Mouse (Mus musculus) MEL (cell line): ENCODE measurements at regions not wholly inside any gene's neighbourhood (a gene's known extent, or its start where the extent isn't known, plus 50 kb on each side); places are given as distances from the start of the nearest gene placed in this dataset.

Experiments used
- DNase-seq: peaks from one replicate; pipeline ENCODE4 v3.0.0; 2011; ENCODE audit warnings: low read depth, low spot score
- H3K27ac ChIP-seq: 2 replicates; pipeline ENCODE4 v1.5.1; 2012; ENCODE audit warnings: low read depth, mild to moderate bottlenecking, control low read depth, low read length, moderate library complexity; ENCODE audit not compliant: control insufficient read depth
- H3K27me3 ChIP-seq, 2 experiments: fragments of 150-350 bp in 1 of 2; sonication (generic) in 1 of 2; 2 replicates each; pipeline ENCODE4 v1.6.1; 2012; ENCODE audit warnings: low read length in 2 of 2, mild to moderate bottlenecking in 2 of 2, improper control_type of control experiment in 1 of 2, moderate library complexity in 1 of 2; ENCODE audit not compliant: insufficient read depth in 2 of 2, control insufficient read depth in 1 of 2
- H3K36me3 ChIP-seq, 2 experiments: 2 replicates each; pipeline ENCODE4 v1.6.1; 2012 to 2014; ENCODE audit warnings: low read length in 2 of 2, improper control_type of control experiment in 1 of 2, inconsistent platforms in 1 of 2, mild to moderate bottlenecking in 1 of 2; ENCODE audit not compliant: insufficient read depth in 2 of 2, control insufficient read depth in 1 of 2
- H3K4me1 ChIP-seq, 2 experiments: fragments of 150-350 bp in 1 of 2; sonication (generic) in 1 of 2; 2 replicates each; pipeline ENCODE4 v1.6.1; 2012; ENCODE audit warnings: low read length in 2 of 2, improper control_type of control experiment in 1 of 2, mild to moderate bottlenecking in 1 of 2; ENCODE audit not compliant: insufficient read depth in 2 of 2, control insufficient read depth in 1 of 2
- H3K4me3 ChIP-seq, 2 experiments: fragments of 150-350 bp in 1 of 2; sonication (generic) in 1 of 2; 2 replicates each; pipeline ENCODE4 v1.5.1; 2012; ENCODE audit warnings: low read depth in 2 of 2, low read length in 2 of 2, mild to moderate bottlenecking in 2 of 2, moderate library complexity in 2 of 2, control low read depth in 1 of 2, improper control_type of control experiment in 1 of 2; ENCODE audit not compliant: control insufficient read depth in 1 of 2, insufficient read depth in 1 of 2
- H3K79me2 ChIP-seq: 2 replicates; pipeline ENCODE4 v1.6.1; 2012; ENCODE audit warnings: mild to moderate bottlenecking, low read length, moderate library complexity; ENCODE audit not compliant: control insufficient read depth, poor library complexity, insufficient read depth
- H3K9ac ChIP-seq: 2 replicates; pipeline ENCODE4 v1.6.1; 2012; ENCODE audit warnings: low read depth, mild to moderate bottlenecking, control low read depth, low read length, moderate library complexity; ENCODE audit not compliant: control insufficient read depth, poor library complexity, severe bottlenecking
- H3K9me3 ChIP-seq: fragments of 150-350 bp; sonication (generic); replicated peaks from 2 replicates; pipeline ENCODE4 v1.6.1; 2012; ENCODE audit warnings: mild to moderate bottlenecking, low read length, improper control_type of control experiment, moderate library complexity; ENCODE audit not compliant: insufficient read depth
- BHLHE40 ChIP-seq: IDR thresholded peaks from 2 replicates; pipeline ENCODE4 v1.6.1; 2012; ENCODE audit warnings: low read depth, mild to moderate bottlenecking, inconsistent platforms, low read length, improper control_type of control experiment, borderline replicate concordance
- CHD1 ChIP-seq: IDR thresholded peaks from 2 replicates; pipeline ENCODE4 v1.6.1; 2012; ENCODE audit warnings: low read depth, mild to moderate bottlenecking, inconsistent platforms, low read length, improper control_type of control experiment
- CHD2 ChIP-seq: IDR thresholded peaks from 2 replicates; pipeline ENCODE4 v1.6.1; 2011; ENCODE audit warnings: low read length, improper control_type of control experiment
- CTCF ChIP-seq, 3 experiments: IDR thresholded peaks in 2 of 3; conservative IDR thresholded peaks in 1 of 3; 2 replicates each; pipeline ENCODE4 v1.5.1; 2011 to 2012; ENCODE audit warnings: low read length in 3 of 3, low read depth in 2 of 3, mild to moderate bottlenecking in 2 of 3, improper control_type of control experiment in 1 of 3, inconsistent platforms in 1 of 3, mixed read lengths in 1 of 3, moderate library complexity in 1 of 3; ENCODE audit not compliant: control insufficient read depth in 1 of 3, insufficient read depth in 1 of 3, poor library complexity in 1 of 3, severe bottlenecking in 1 of 3
- E2F4 ChIP-seq: IDR thresholded peaks from 2 replicates; pipeline ENCODE4 v1.6.1; 2011; ENCODE audit warnings: low read depth, low read length, improper control_type of control experiment, borderline replicate concordance
- ELF1 ChIP-seq: IDR thresholded peaks from 2 replicates; pipeline ENCODE4 v1.6.1; 2014; ENCODE audit warnings: low read depth, mild to moderate bottlenecking, inconsistent platforms, low read length, improper control_type of control experiment, moderate library complexity
- EP300 ChIP-seq, 2 experiments: IDR thresholded peaks; 2 replicates each; pipeline ENCODE4 v1.6.1; 2011; ENCODE audit warnings: improper control_type of control experiment in 2 of 2, low read length in 2 of 2, low read depth in 1 of 2, mild to moderate bottlenecking in 1 of 2
- ETS1 ChIP-seq: IDR thresholded peaks from 2 replicates; pipeline ENCODE4 v1.6.1; 2012; ENCODE audit warnings: low read depth, mild to moderate bottlenecking, inconsistent platforms, low read length, improper control_type of control experiment, moderate library complexity
- GABPA ChIP-seq: IDR thresholded peaks from 2 replicates; pipeline ENCODE4 v1.6.1; 2012; ENCODE audit warnings: low read depth, mild to moderate bottlenecking, inconsistent platforms, low read length, improper control_type of control experiment, moderate library complexity
- GATA1 ChIP-seq: IDR thresholded peaks from 2 replicates; pipeline ENCODE4 v1.6.1; 2011; ENCODE audit warnings: low read depth, low read length, improper control_type of control experiment
- HCFC1 ChIP-seq: IDR thresholded peaks from 2 replicates; pipeline ENCODE4 v1.6.1; 2012; ENCODE audit warnings: low read depth, mild to moderate bottlenecking, inconsistent platforms, low read length, improper control_type of control experiment, moderate library complexity
- JUND ChIP-seq: IDR thresholded peaks from 2 replicates; pipeline ENCODE4 v1.6.1; 2011; ENCODE audit warnings: low read depth, mild to moderate bottlenecking, improper control_type of control experiment, low read length
- KAT2A ChIP-seq: conservative IDR thresholded peaks from 2 replicates; pipeline ENCODE4 v1.6.1; 2012; ENCODE audit warnings: low read depth, low read length, improper control_type of control experiment, inconsistent platforms
- MAFK ChIP-seq: IDR thresholded peaks from 2 replicates; pipeline ENCODE4 v1.6.1; 2011; ENCODE audit warnings: low read depth, mild to moderate bottlenecking, low read length, improper control_type of control experiment, borderline replicate concordance
- MAX ChIP-seq: IDR thresholded peaks from 2 replicates; pipeline ENCODE4 v1.6.1; 2011; ENCODE audit warnings: low read length, improper control_type of control experiment
- MAZ ChIP-seq: IDR thresholded peaks from 2 replicates; pipeline ENCODE4 v1.6.1; 2012; ENCODE audit warnings: low read depth, mild to moderate bottlenecking, inconsistent platforms, low read length, improper control_type of control experiment
- MEF2A ChIP-seq: IDR thresholded peaks from 2 replicates; pipeline ENCODE4 v1.6.1; 2014; ENCODE audit warnings: low read depth, mild to moderate bottlenecking, inconsistent platforms, low read length, improper control_type of control experiment; ENCODE audit not compliant: poor library complexity, insufficient replicate concordance, severe bottlenecking; ENCODE audit errors: extremely low read depth
- MXI1 ChIP-seq: IDR thresholded peaks from 2 replicates; pipeline ENCODE4 v1.6.1; 2011; ENCODE audit warnings: mild to moderate bottlenecking, low read depth, low read length, improper control_type of control experiment
- MYB ChIP-seq: IDR thresholded peaks from 2 replicates; pipeline ENCODE4 v1.6.1; 2011; ENCODE audit warnings: mild to moderate bottlenecking, low read depth, low read length, improper control_type of control experiment
- MYC ChIP-seq: IDR thresholded peaks from 2 replicates; pipeline ENCODE4 v1.6.1; 2011; ENCODE audit warnings: low read depth, mild to moderate bottlenecking, low read length, improper control_type of control experiment, moderate library complexity
- NELFE ChIP-seq: IDR thresholded peaks from 2 replicates; pipeline ENCODE4 v1.6.1; 2011; ENCODE audit warnings: low read depth, low read length, improper control_type of control experiment
- NRF1 ChIP-seq: IDR thresholded peaks from 2 replicates; pipeline ENCODE4 v1.6.1; 2014; ENCODE audit warnings: low read depth, mild to moderate bottlenecking, inconsistent platforms, low read length, improper control_type of control experiment, moderate library complexity; ENCODE audit not compliant: poor library complexity, insufficient read depth, severe bottlenecking
- POLR2A ChIP-seq, 2 experiments: IDR thresholded peaks; 2 replicates each; pipeline ENCODE4 v1.6.1; 2011 to 2012; ENCODE audit warnings: low read length in 2 of 2, mild to moderate bottlenecking in 2 of 2, control low read depth in 1 of 2, improper control_type of control experiment in 1 of 2, low read depth in 1 of 2, moderate library complexity in 1 of 2; ENCODE audit not compliant: control insufficient read depth in 1 of 2, insufficient read depth in 1 of 2, poor library complexity in 1 of 2
- POLR2AphosphoS2 ChIP-seq: IDR thresholded peaks from 2 replicates; pipeline ENCODE4 v1.6.1; 2011; ENCODE audit warnings: low read length, improper control_type of control experiment
- POLR2AphosphoS5 ChIP-seq: IDR thresholded peaks from 2 replicates; pipeline ENCODE4 v1.6.1; 2012; ENCODE audit warnings: low read depth, borderline replicate concordance, mild to moderate bottlenecking, inconsistent platforms, low read length, moderate library complexity, mixed read lengths
- RAD21 ChIP-seq: IDR thresholded peaks from 2 replicates; pipeline ENCODE4 v1.6.1; 2011; ENCODE audit warnings: mild to moderate bottlenecking, low read depth, low read length, improper control_type of control experiment
- RCOR1 ChIP-seq: IDR thresholded peaks from 2 replicates; pipeline ENCODE4 v1.6.1; 2012; ENCODE audit warnings: low read depth, mild to moderate bottlenecking, inconsistent platforms, low read length, improper control_type of control experiment
- SIN3A ChIP-seq: IDR thresholded peaks from 2 replicates; pipeline ENCODE4 v1.6.1; 2012; ENCODE audit warnings: low read length, improper control_type of control experiment, inconsistent platforms
- SMC3 ChIP-seq: IDR thresholded peaks from 2 replicates; pipeline ENCODE4 v1.6.1; 2011; ENCODE audit warnings: low read depth, low read length, improper control_type of control experiment
- TAL1 ChIP-seq: IDR thresholded peaks from 2 replicates; pipeline ENCODE4 v1.6.1; 2012; ENCODE audit warnings: mild to moderate bottlenecking, inconsistent platforms, low read length, moderate library complexity, mixed read lengths
- TBP ChIP-seq: IDR thresholded peaks from 2 replicates; pipeline ENCODE4 v1.8.0; 2011; ENCODE audit warnings: low read depth, low read length, improper control_type of control experiment
- TCF12 ChIP-seq: IDR thresholded peaks from 2 replicates; pipeline ENCODE4 v1.6.1; 2014; ENCODE audit warnings: low read depth, mild to moderate bottlenecking, inconsistent platforms, low read length, improper control_type of control experiment, moderate library complexity
- UBTF ChIP-seq: IDR thresholded peaks from 2 replicates; pipeline ENCODE4 v1.6.1; 2012; ENCODE audit warnings: low read depth, mild to moderate bottlenecking, inconsistent platforms, low read length, improper control_type of control experiment, moderate library complexity, borderline replicate concordance; ENCODE audit not compliant: insufficient read depth
- USF2 ChIP-seq, 2 experiments: IDR thresholded peaks; 2 replicates each; pipeline ENCODE4 v1.6.1; 2011 to 2012; ENCODE audit warnings: improper control_type of control experiment in 2 of 2, low read length in 2 of 2, borderline replicate concordance in 1 of 2, inconsistent platforms in 1 of 2, low read depth in 1 of 2, mild to moderate bottlenecking in 1 of 2; ENCODE audit not compliant: insufficient read depth in 1 of 2
- ZC3H11A ChIP-seq: IDR thresholded peaks from 2 replicates; pipeline ENCODE4 v1.6.1; 2012; ENCODE audit warnings: low read depth, mild to moderate bottlenecking, inconsistent platforms, low read length, improper control_type of control experiment
- ZKSCAN1 ChIP-seq: IDR thresholded peaks from 2 replicates; pipeline ENCODE4 v1.6.1; 2012; ENCODE audit warnings: low read depth, mild to moderate bottlenecking, inconsistent platforms, low read length, improper control_type of control experiment, moderate library complexity
- ZNF384 ChIP-seq: IDR thresholded peaks from 2 replicates; pipeline ENCODE4 v1.6.1; 2012; ENCODE audit warnings: low read depth, mild to moderate bottlenecking, inconsistent platforms, low read length, improper control_type of control experiment

DNA sequence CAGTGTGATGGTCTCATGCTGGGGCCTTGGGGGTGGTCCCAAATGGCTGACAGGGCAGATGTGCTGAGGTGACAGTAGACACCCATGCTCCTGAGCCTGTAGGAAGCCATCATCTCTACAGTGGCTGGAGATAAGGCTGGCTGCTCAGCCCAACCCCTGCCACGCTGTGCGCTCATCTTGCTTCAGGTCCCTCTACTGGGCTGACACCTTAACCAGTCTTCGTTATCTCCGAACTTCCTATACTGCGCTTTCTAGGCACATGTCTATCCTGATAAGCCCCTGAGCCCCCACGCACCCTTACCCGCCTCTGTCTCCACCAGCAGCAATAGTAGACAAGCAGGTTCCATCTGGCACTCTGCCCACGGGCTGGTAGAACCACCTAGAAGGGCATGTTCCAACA lies 117.3 kb upstream of the Slc22a12 start:
- H3K9ac ChIP-seq: peak overlapping the region; percentile 29; the same call in 1 of the 2 replicates
- peak overlapping the region; percentile 93 for H3K27ac ChIP-seq
- H3K9me3 ChIP-seq: no peaks in the 10 kb centered on the region
- no peaks in the 10 kb centered on the region for H3K27me3 ChIP-seq
- H3K36me3 ChIP-seq: peaks cover 0 to 40% of the 10 kb centered on the region in 2 experiments; a peak in 2 of 4 replicates
- DNase-seq: peak; percentile 93
- H3K4me3 ChIP-seq: no peak overlapping the region
- no peaks in the 10 kb centered on the region for H3K79me2 ChIP-seq
- H3K4me1 ChIP-seq: peaks cover 19 to 51% of the 10 kb centered on the region in 2 experiments
- TF ChIP-seq E2F4 (peak; percentile 26; the same call in 1 of the 2 replicates), HCFC1 (peak; percentile 48; the same call in 1 of the 2 replicates), USF2 (IDR thresholded peaks at IDR 0.05; ENCODE audit: borderline replicate concordance in 1 of 2, insufficient read depth in 1 of 2, low read depth in 1 of 2, low read length in 2 of 2) (no peak), MYC (peak; percentile 94), ELF1 (no peak), MXI1 (peak; percentile 88), POLR2AphosphoS5 (no peak), MEF2A (no peak), ZKSCAN1 (no peak), MAZ (peak; percentile 76; the same call in 1 of the 2 replicates), NELFE (no peak), CTCF (IDR thresholded peaks at IDR 0.05 in 2 of 3, conservative IDR thresholded peaks at IDR 0.05 in 1 of 3; ENCODE audit: control insufficient read depth in 1 of 3, insufficient read depth in 1 of 3, low read depth in 2 of 3, low read length in 3 of 3, poor library complexity in 1 of 3, severe bottlenecking in 1 of 3) (no peak), KAT2A (no peak), RAD21 (no peak), EP300 (IDR thresholded peaks at IDR 0.05; ENCODE audit: low read depth in 1 of 2, low read length in 2 of 2) (peak; percentile 95), SIN3A (peak; percentile 96), POLR2AphosphoS2 (no peak), BHLHE40 (peak; percentile 92), TBP (peak; percentile 55; the same call in 1 of the 2 replicates), MAX (peak; percentile 94), ZNF384 (no peak), MYB (peak; percentile 72), CHD2 (no peak), GATA1 (peak; percentile 94), NRF1 (0 out of 2 replicates have a peak, but pooled peaks have one; percentile 6), RCOR1 (peak; percentile 82), MAFK (peak; percentile 48; the same call in 1 of the 2 replicates), UBTF (no peak), TCF12 (peak; percentile 93), ZC3H11A (0 out of 2 replicates have a peak, but pooled peaks have one; percentile 7), POLR2A (IDR thresholded peaks at IDR 0.05; ENCODE audit: control insufficient read depth in 1 of 2, insufficient read depth in 1 of 2, low read depth in 1 of 2, low read length in 2 of 2, poor library complexity in 1 of 2) (peak in 1 of 2 experiments; percentile 56; a peak in 2 of 4 replicates), SMC3 (no peak), CHD1 (peak; percentile 81; the same call in 1 of the 2 replicates), GABPA (no peak), JUND (no peak), ETS1 (peak; percentile 88), TAL1 (peak; percentile 59)
